Mouse (Mus musculus): ENCODE data around the gene Gsk3b. TPM values are rescaled to one million over a fixed set of nuclear protein-coding genes. Genes with fewer than 3 reads are reported as not detected.
A peak's percentile ranks its signal among the peaks of the same experiment; 100 is the strongest.
"Not testable (repeated sequence)": the region's sequence is repeated elsewhere in the genome, so short reads cannot be mapped to it uniquely, and the experiment has no call there.

Gene Gsk3b
- polyA plus RNA-seq, 1 experiment from 2014 or later: 42.3 TPM

DNA sequence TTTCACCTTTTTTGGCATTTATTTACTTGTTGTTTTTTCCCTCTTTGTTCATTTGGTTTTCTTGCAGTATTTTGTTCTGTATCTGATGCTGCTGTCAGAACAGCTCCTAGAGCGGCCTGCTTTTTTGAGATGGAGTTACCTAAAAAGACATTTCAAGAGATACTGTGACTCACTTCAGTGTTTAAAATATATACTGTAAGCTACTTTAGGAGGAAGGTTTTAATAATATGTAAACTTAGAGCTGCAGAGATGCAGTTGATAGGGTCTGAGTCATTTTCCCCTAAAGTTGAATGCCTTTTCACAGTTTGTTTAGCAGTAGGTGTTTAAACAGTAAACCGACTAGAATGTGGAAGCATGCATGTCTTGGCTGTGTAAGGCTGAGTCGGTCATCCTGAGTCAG is 101.7 kb downstream of the Gsk3b start:
- H3K4me2 ChIP-seq (ENCODE audit: low read depth, low read length): no peak overlapping the region

DNA sequence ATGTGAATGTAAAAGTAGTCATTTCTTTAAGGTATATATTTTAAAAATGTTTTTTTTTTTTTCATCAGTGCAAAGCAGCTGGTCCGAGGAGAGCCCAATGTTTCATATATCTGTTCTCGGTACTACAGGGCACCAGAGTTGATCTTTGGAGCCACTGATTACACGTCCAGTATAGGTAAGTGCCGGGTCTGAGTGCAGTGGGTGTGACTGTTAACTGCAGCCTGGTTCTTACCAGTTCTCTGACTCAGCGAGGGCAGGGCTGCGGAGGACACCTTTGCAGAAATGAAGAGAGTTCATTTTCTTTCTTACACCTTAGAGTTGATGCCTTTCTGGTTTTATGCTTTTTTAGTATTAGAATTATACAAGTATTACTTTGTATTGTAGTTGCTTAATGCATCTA is 102.7 kb downstream of the Gsk3b start:
- H3K9ac ChIP-seq (ENCODE audit: low read length): no peak overlapping the region
- no peak overlapping the region for H3K4me3 ChIP-seq (replicated peaks; ENCODE audit: low read length)
- 70% methylated on average over 6 of the region's 6 CpGs for WGBS
- no peaks in the 10 kb centered on the region for H3K27me3 ChIP-seq (ENCODE audit: control insufficient read depth, insufficient read depth, low read length)
- ATAC-seq (ENCODE audit: insufficient read depth, low FRiP score): peak; percentile 78; the same call in 1 of the 2 replicates
- H3K4me1 ChIP-seq (ENCODE audit: control insufficient read depth, insufficient read depth, low read length): no peaks in the 10 kb centered on the region
- H3K9me3 ChIP-seq (replicated peaks; ENCODE audit: control insufficient read depth, low read length): no peaks in the 10 kb centered on the region
- 0 out of 2 replicates have a peak, but pooled peaks cover 10% of the 10 kb centered on the region for H3K36me3 ChIP-seq (ENCODE audit: control insufficient read depth, insufficient read depth, low read length)
- no peak overlapping the region for H3K27ac ChIP-seq (ENCODE audit: low read length)
- no peak overlapping the region for H3K4me2 ChIP-seq (ENCODE audit: low read depth, low read length)

More for the DNA sequence above, 101.7 kb downstream of the Gsk3b start:
- no peak overlapping the region for H3K4me3 ChIP-seq (replicated peaks; ENCODE audit: low read length)
- H3K27ac ChIP-seq (ENCODE audit: low read length): no peak overlapping the region
- 0 out of 2 replicates have a peak, but pooled peaks cover 10% of the 10 kb centered on the region for H3K36me3 ChIP-seq (ENCODE audit: control insufficient read depth, insufficient read depth, low read length)
- 63% methylated on average over 3 of the region's 3 CpGs for WGBS
- no peak for ATAC-seq (ENCODE audit: insufficient read depth, low FRiP score)
- H3K9ac ChIP-seq (ENCODE audit: low read length): no peak overlapping the region
- 0 out of 2 replicates have a peak, but pooled peaks cover 2% of the 10 kb centered on the region for H3K4me1 ChIP-seq (ENCODE audit: control insufficient read depth, insufficient read depth, low read length)
- no peaks in the 10 kb centered on the region for H3K27me3 ChIP-seq (ENCODE audit: control insufficient read depth, insufficient read depth, low read length)
- H3K9me3 ChIP-seq (replicated peaks; ENCODE audit: control insufficient read depth, low read length): no peaks in the 10 kb centered on the region

DNA sequence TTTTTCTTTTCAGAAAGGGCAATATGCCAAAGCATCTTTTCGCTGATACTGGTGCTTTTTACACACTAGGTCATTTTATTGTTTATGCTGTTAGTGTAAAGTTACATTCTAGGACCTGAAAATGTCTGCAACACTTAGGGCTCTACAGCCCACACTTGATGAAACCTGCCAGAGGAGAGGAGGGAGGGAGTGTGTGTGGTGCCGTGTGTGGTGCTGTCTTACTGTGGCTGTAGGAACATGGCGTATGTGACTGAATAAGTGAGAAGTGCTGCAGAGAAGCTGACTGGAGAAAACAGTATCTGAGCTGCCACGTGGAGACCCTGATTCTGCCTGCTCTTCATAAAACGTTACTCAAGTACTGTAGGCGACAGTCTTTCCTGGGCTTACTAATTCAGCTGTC is 103.8 kb downstream of the Gsk3b start:
- H3K27ac ChIP-seq (ENCODE audit: low read length): no peak overlapping the region
- WGBS: 77% methylated on average over 6 of the region's 6 CpGs

DNA sequence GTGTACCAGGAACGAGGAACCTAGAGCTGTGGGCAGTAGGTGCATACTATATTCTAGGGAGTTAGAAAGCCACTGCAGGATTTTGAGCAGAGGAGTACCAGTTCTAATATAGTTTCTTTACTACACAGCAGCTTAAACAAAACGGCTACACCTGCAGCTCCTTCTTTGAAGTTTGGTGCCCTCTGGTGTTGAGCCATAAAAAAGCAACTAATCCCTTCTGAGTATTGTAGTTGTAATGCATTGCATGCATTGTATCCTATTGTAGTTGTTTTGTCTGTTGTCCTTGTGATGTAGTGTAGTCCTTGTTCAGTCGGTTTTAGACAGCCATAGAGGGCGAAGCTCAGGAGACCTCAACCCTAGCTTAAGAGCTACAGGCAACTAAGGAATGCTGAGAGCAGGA is 108.5 kb downstream of the Gsk3b start:
- 55% methylated on average over 4 of the region's 4 CpGs for WGBS
- Histone ChIP-seq H3K36me3 (ENCODE audit: control insufficient read depth, insufficient read depth, low read length) (peaks cover 10% of the 10 kb centered on the region; the same call in 1 of the 2 replicates), H3K4me1 (ENCODE audit: control insufficient read depth, insufficient read depth, low read length) (no peaks in the 10 kb centered on the region), H3K4me2 (ENCODE audit: low read depth, low read length) (no peak overlapping the region), H3K4me3 (replicated peaks; ENCODE audit: low read length) (no peak overlapping the region), H3K27me3 (ENCODE audit: control insufficient read depth, insufficient read depth, low read length) (no peaks in the 10 kb centered on the region), H3K9ac (ENCODE audit: low read length) (no peak overlapping the region), H3K9me3 (replicated peaks; ENCODE audit: control insufficient read depth, low read length) (no peaks in the 10 kb centered on the region), H3K27ac (ENCODE audit: low read length) (no peak overlapping the region)
- ATAC-seq (ENCODE audit: insufficient read depth, low FRiP score): 0 out of 2 replicates have a peak, but pooled peaks have one; percentile 44

More for the DNA sequence above, 103.8 kb downstream of the Gsk3b start:
- H3K36me3 ChIP-seq (ENCODE audit: control insufficient read depth, insufficient read depth, low read length): 0 out of 2 replicates have a peak, but pooled peaks cover 10% of the 10 kb centered on the region
- H3K27me3 ChIP-seq (ENCODE audit: control insufficient read depth, insufficient read depth, low read length): no peaks in the 10 kb centered on the region
- H3K4me2 ChIP-seq (ENCODE audit: low read depth, low read length): no peak overlapping the region
- H3K9ac ChIP-seq (ENCODE audit: low read length): no peak overlapping the region
- no peak for ATAC-seq (ENCODE audit: insufficient read depth, low FRiP score)
- no peaks in the 10 kb centered on the region for H3K9me3 ChIP-seq (replicated peaks; ENCODE audit: control insufficient read depth, low read length)
- H3K4me1 ChIP-seq (ENCODE audit: control insufficient read depth, insufficient read depth, low read length): no peaks in the 10 kb centered on the region
- no peak overlapping the region for H3K4me3 ChIP-seq (replicated peaks; ENCODE audit: low read length)

DNA sequence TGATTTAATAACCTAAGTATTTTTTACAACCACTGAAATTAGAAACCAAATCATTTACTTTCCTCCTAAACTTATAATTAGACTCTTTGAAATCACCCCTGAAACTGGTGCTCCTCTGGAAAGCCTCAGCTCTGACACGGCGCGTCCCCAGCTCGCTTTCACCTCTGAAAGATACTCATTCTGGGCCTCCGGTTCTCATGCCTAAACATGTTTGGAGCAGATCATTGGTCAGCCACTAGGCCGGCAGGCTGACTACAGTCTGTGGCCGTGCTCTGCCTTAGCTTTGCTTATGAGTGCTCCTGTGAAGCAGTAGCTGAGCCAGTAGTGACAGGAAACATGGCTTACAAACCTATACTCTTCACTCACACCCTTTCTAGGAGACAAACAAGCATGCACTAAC is 116.5 kb downstream of the Gsk3b start:
- no peak for ATAC-seq (ENCODE audit: insufficient read depth, low FRiP score)
- Histone ChIP-seq H3K4me3 (replicated peaks; ENCODE audit: low read length) (no peak overlapping the region), H3K9me3 (replicated peaks; ENCODE audit: control insufficient read depth, low read length) (no peaks in the 10 kb centered on the region), H3K27me3 (ENCODE audit: control insufficient read depth, insufficient read depth, low read length) (no peaks in the 10 kb centered on the region), H3K9ac (ENCODE audit: low read length) (no peak overlapping the region), H3K4me1 (ENCODE audit: control insufficient read depth, insufficient read depth, low read length) (no peaks in the 10 kb centered on the region), H3K27ac (ENCODE audit: low read length) (no peak overlapping the region), H3K36me3 (ENCODE audit: control insufficient read depth, insufficient read depth, low read length) (peaks cover 4% of the 10 kb centered on the region; the same call in 1 of the 2 replicates), H3K4me2 (ENCODE audit: low read depth, low read length) (no peak overlapping the region)
- WGBS: 87% methylated on average over 7 of the region's 7 CpGs

DNA sequence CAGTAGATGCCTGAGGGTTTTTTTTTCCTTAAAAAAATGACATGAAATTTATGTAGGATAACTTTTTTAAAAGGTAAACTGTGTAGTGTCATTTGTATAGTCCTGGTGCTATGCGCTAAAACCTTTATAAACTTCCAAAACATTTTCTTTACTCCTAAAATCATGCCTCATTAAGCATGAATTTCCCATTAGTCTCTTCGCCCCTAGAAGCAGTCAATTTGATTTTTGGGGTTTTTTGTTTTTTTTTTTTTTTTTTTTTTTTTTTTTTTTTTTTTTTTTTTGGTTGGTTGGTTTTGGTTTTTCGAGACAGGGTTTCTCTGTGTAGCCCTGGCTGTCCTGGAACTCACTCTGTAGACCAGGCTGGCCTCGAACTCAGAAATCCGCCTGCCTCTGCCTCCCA is 133.7 kb downstream of the Gsk3b start:
- not testable (repeated sequence) for H3K4me1 ChIP-seq (ENCODE audit: control insufficient read depth, insufficient read depth, low read length); H3K9me3 ChIP-seq (replicated peaks; ENCODE audit: control insufficient read depth, low read length); H3K9ac ChIP-seq (ENCODE audit: low read length); H3K4me2 ChIP-seq (ENCODE audit: low read depth, low read length); H3K27ac ChIP-seq (ENCODE audit: low read length); ATAC-seq (ENCODE audit: insufficient read depth, low FRiP score); H3K4me3 ChIP-seq (replicated peaks; ENCODE audit: low read length); H3K27me3 ChIP-seq (ENCODE audit: control insufficient read depth, insufficient read depth, low read length)
- WGBS: 95% methylated on average over 5 of the region's 5 CpGs
- peaks cover 20% of the 10 kb centered on the region for H3K36me3 ChIP-seq (ENCODE audit: control insufficient read depth, insufficient read depth, low read length)

DNA sequence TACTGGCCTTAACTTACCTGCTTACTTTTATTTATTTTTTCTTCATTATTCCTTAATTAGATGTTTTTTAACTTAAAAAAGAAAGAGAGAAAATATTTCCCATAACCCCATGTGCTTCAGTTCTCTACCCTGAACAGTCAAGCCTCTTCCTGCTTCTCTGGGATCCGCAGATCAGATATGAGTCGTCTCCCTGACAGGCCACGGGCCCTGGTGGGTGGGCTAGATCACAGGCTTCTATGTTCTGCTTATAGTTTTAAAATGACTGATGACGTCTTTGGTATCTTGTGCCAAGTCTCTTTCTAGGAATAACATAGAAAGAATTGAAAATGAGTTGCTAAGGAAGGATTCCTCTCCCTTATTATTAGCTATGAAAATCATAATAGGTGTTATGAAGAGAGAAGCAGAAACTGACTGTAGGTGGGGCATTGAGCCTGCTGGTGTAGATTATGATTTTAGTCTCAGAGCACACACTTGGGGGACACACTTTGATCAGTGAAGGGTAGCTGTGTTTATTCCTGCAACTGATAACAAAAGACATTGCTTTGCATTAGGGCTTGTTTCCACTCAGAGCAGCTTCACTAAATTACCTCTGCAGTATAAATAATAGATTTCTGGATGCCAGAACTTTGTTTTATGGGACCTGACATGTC is 148.3 kb downstream of the Gsk3b start:
- Histone ChIP-seq H3K4me3 (replicated peaks; ENCODE audit: low read length) (no peak overlapping the region), H3K4me2 (ENCODE audit: low read depth, low read length) (no peak overlapping the region), H3K9me3 (replicated peaks; ENCODE audit: control insufficient read depth, low read length) (no peaks in the 10 kb centered on the region), H3K36me3 (ENCODE audit: control insufficient read depth, insufficient read depth, low read length) (peaks cover 10% of the 10 kb centered on the region; the same call in 1 of the 2 replicates), H3K27ac (ENCODE audit: low read length) (no peak overlapping the region), H3K4me1 (ENCODE audit: control insufficient read depth, insufficient read depth, low read length) (no peaks in the 10 kb centered on the region), H3K27me3 (ENCODE audit: control insufficient read depth, insufficient read depth, low read length) (no peaks in the 10 kb centered on the region), H3K9ac (ENCODE audit: low read length) (no peak overlapping the region)
- no peak for ATAC-seq (ENCODE audit: insufficient read depth, low FRiP score)
- WGBS: 51% methylated on average over 4 of the region's 4 CpGs

DNA sequence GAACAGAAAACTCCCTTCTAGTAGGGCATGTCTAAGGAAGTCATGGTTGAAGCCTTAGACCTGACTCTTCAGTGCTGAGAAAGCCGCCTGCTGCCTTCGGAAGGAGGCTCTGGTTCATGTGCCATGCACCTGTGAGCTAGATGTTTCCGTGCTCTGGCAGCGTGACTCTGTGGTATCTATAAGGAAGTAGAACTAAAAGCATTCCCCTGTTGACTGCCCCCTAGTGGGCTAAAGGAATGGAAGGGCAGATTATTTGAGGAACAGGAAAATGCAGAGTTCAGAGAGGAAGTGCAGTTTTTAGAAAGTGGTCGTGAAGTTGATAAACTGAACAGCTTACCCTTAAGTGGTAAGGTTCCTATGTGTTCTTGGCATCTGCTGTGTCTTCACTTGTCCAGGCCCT is 150.9 kb downstream of the Gsk3b start:
- H3K27ac ChIP-seq (ENCODE audit: low read length): no peak overlapping the region

DNA sequence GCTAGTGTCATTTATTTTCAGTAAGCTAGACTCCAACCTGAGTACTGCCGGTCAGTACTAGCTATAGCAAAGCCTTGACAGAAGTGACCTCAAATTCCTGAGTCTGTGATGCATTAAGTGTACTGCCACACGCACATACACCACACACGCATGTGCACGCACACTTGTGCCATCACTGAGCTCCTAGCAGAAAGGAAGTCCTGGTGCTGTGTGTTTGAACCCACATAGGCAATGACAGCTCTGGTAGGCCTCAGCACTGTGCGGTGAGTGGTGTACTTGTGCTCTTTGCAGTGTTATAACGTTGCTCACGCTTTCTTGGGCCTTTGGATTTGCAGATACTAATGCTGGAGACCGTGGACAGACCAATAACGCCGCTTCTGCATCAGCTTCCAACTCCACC is 151.4 kb downstream of the Gsk3b start:
- H3K9me3 ChIP-seq (replicated peaks; ENCODE audit: control insufficient read depth, low read length): no peaks in the 10 kb centered on the region
- no peak overlapping the region for H3K27ac ChIP-seq (ENCODE audit: low read length)
- H3K4me2 ChIP-seq (ENCODE audit: low read depth, low read length): no peak overlapping the region
- H3K27me3 ChIP-seq (ENCODE audit: control insufficient read depth, insufficient read depth, low read length): no peaks in the 10 kb centered on the region
- H3K4me3 ChIP-seq (replicated peaks; ENCODE audit: low read length): no peak overlapping the region
- H3K4me1 ChIP-seq (ENCODE audit: control insufficient read depth, insufficient read depth, low read length): no peaks in the 10 kb centered on the region
- no peak overlapping the region for H3K9ac ChIP-seq (ENCODE audit: low read length)
- peaks cover 12% of the 10 kb centered on the region; the same call in 1 of the 2 replicates for H3K36me3 ChIP-seq (ENCODE audit: control insufficient read depth, insufficient read depth, low read length)
- no peak for ATAC-seq (ENCODE audit: insufficient read depth, low FRiP score)
- WGBS: 94% methylated on average over 10 of the region's 10 CpGs

More for the DNA sequence above, 150.9 kb downstream of the Gsk3b start:
- Histone ChIP-seq H3K36me3 (ENCODE audit: control insufficient read depth, insufficient read depth, low read length) (peaks cover 12% of the 10 kb centered on the region; the same call in 1 of the 2 replicates), H3K4me3 (replicated peaks; ENCODE audit: low read length) (no peak overlapping the region), H3K9me3 (replicated peaks; ENCODE audit: control insufficient read depth, low read length) (no peaks in the 10 kb centered on the region), H3K9ac (ENCODE audit: low read length) (no peak overlapping the region), H3K27me3 (ENCODE audit: control insufficient read depth, insufficient read depth, low read length) (no peaks in the 10 kb centered on the region), H3K4me1 (ENCODE audit: control insufficient read depth, insufficient read depth, low read length) (no peaks in the 10 kb centered on the region), H3K4me2 (ENCODE audit: low read depth, low read length) (no peak overlapping the region)
- WGBS: 71% methylated on average over 5 of the region's 5 CpGs
- no peak for ATAC-seq (ENCODE audit: insufficient read depth, low FRiP score)

All from stomach, embryonic 16.5 days (tissue).